Mouse (Mus musculus): ENCODE data around the gene Cbs.

- TF ChIP-seq CTCF (IDR thresholded peaks at IDR 0.05; ENCODE audit: low read depth) (no peak), EP300 (IDR thresholded peaks at IDR 0.05; ENCODE audit: low read depth) (no peak)
These were observed 72.2 kb downstream of the Cbs start for GRCm38 (mm10) chr17:31564858-31565140.

Measured in liver, postnatal 0 days (tissue).